Mouse (Mus musculus) embryo, embryonic 10 days (tissue): ENCODE measurements around the gene Tmem182.

Source experiments
- DNase-seq: peaks from one replicate; pipeline ENCODE4 v3.0.0-alpha.2; 2015; ENCODE audit warnings: low spot score

Tmem182 gene

GRCm38 (mm10) chr1:40867106-40867505, 61.7 kb downstream of the Tmem182 start:
- no peak for DNase-seq

- DNase-seq: no peak
Measured at GRCm38 (mm10) chr1:40867651-40868050, 62.2 kb downstream of the Tmem182 start.

- no peak for DNase-seq
Measured at GRCm38 (mm10) chr1:40873760-40874455, 68.5 kb downstream of the Tmem182 start.

- no peak for DNase-seq
Measured at GRCm38 (mm10) chr1:40874456-40875375, 69.3 kb downstream of the Tmem182 start.

GRCm38 (mm10) chr1:40879051-40879450, 73.7 kb downstream of the Tmem182 start:
- peak; percentile 57 for DNase-seq

- DNase-seq: no peak
Measured at GRCm38 (mm10) chr1:40879526-40879925, 74.1 kb downstream of the Tmem182 start.

- DNase-seq: no peak
Measured at GRCm38 (mm10) chr1:40880527-40880926, 75.1 kb downstream of the Tmem182 start.

GRCm38 (mm10) chr1:40883856-40884255, 78.5 kb downstream of the Tmem182 start:
- DNase-seq: peak; percentile 25

GRCm38 (mm10) chr1:40884943-40885342, 79.5 kb downstream of the Tmem182 start:
- no peak for DNase-seq

- DNase-seq: peak; percentile 78
Measured at GRCm38 (mm10) chr1:40887673-40888072, 82.3 kb downstream of the Tmem182 start.

GRCm38 (mm10) chr1:40888396-40889040, 83.1 kb downstream of the Tmem182 start:
- DNase-seq: no peak

- DNase-seq: no peak
Measured at GRCm38 (mm10) chr1:40889617-40890016, 84.2 kb downstream of the Tmem182 start.

GRCm38 (mm10) chr1:40890246-40890645, 84.8 kb downstream of the Tmem182 start:
- DNase-seq: peak; percentile 8

GRCm38 (mm10) chr1:40903712-40904111, 98.3 kb downstream of the Tmem182 start:
- DNase-seq: no peak
